Mouse (Mus musculus) G1E (cell line): ENCODE results near the gene Ttll4. TPM values are rescaled to one million over a fixed set of nuclear protein-coding genes. Genes with fewer than 3 reads are reported as not detected.

Source experiments
- ATAC-seq: 2 replicates; pipeline ENCODE4 v1.8.0; 2016; ENCODE audit warnings: mild to moderate bottlenecking; ENCODE audit not compliant: insufficient number of reproducible peaks, poor library complexity, low FRiP score, severe bottlenecking; ENCODE audit errors: extremely low read depth
- DNase-seq: peaks from one replicate; pipeline ENCODE4 v3.0.0; 2012; ENCODE audit warnings: low spot score
- H3K27me3 ChIP-seq: 2 replicates; pipeline ENCODE4 v1.6.1; 2012; ENCODE audit warnings: mild to moderate bottlenecking, low read length, inconsistent platforms; ENCODE audit not compliant: insufficient read depth
- H3K36me3 ChIP-seq: replicated peaks from 2 replicates; pipeline ENCODE3; 2012; ENCODE audit warnings: mild to moderate bottlenecking, inconsistent platforms
- H3K4me1 ChIP-seq: 2 replicates; pipeline ENCODE4 v1.6.1; 2012; ENCODE audit warnings: low read depth, low read length, inconsistent platforms, mixed read lengths; ENCODE audit not compliant: insufficient read depth
- H3K4me3 ChIP-seq: 2 replicates; pipeline ENCODE4 v1.5.1; 2012; ENCODE audit warnings: low read depth, mild to moderate bottlenecking, inconsistent platforms, low read length, moderate library complexity, mixed read lengths
- H3K9me3 ChIP-seq: replicated peaks from 2 replicates; pipeline ENCODE4 v1.6.1; 2012; ENCODE audit warnings: inconsistent platforms
- CTCF ChIP-seq: IDR thresholded peaks from 2 replicates; pipeline ENCODE4 v1.5.1; 2012; ENCODE audit warnings: low read depth, low read length, inconsistent platforms, mixed read lengths
- GATA1 ChIP-seq: IDR thresholded peaks from 2 replicates; pipeline ENCODE4 v1.6.1; 2012; ENCODE audit warnings: borderline replicate concordance, low read length, inconsistent platforms, mixed read lengths
- GATA2 ChIP-seq: IDR thresholded peaks from 2 replicates; pipeline ENCODE4 v1.6.1; 2012; ENCODE audit warnings: low read depth, low read length, inconsistent platforms, borderline replicate concordance
- POLR2AphosphoS5 ChIP-seq: IDR thresholded peaks from 2 replicates; pipeline ENCODE4 v1.6.1; 2012; ENCODE audit warnings: low read depth, low read length, inconsistent platforms; ENCODE audit not compliant: insufficient replicate concordance
- TAL1 ChIP-seq: conservative IDR thresholded peaks from 2 replicates; pipeline ENCODE4 v1.6.1; 2012; ENCODE audit warnings: low read depth, low read length, inconsistent platforms, mixed read lengths
- polyA plus RNA-seq: library from polyadenylated mRNA; stranded (reverse); fragments of >175 nt; gene quantifications from 2 replicates; pipeline ENCODE4 v1.2.3, GENCODE M21; 2012
- total RNA-seq, 2 experiments: library from RNA; stranded (forward) in 1 of 2; stranded (reverse) in 1 of 2; fragments of 200-1000 nt in 1 of 2; fragments of >200 nt in 1 of 2; fragmentation: Nextera tagmentation in 1 of 2; gene quantifications; 2 replicates each; pipeline ENCODE4 v1.2.3; 2014 to 2017

Ttll4 gene
- total and polyA plus RNA-seq, 3 experiments = 21.2 to 68.5 (median 44.4) TPM

DNA sequence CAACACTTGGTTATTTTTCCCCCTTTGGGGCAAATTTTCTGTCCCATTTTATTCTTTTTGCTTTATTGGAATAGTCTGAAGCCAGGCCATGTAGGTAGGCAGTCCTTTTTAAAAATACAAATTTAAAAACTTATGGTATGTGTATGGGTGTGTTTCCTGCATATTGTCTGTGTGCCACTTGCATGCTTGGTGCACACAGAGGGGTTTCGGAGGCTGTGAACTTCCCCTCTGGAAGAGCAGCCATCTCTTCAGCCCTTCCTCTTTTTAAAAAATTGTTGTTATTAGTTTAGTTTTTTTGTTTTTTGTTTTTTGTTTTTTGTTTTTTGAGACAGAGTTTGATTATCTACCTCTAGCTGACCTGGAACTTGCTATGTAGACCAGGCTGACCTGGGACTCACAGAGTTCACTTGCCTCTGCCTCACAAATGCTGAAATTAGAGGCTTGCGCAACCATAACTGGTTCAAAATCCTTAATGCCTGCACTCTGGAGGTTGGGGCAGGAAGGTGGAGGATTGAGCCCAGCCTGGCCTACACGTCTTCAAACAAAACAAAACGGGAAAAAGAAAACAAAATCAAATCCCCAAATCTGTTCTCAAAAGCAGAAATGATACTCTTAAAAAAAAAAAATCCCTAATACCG lies 51.0 kb downstream of the Ttll4 start:
- DNase-seq (no peak), ATAC-seq (no peak)
- Histone ChIP-seq H3K27me3 (peaks cover 25% of the 10 kb centered on the region), H3K36me3 (no peaks in the 10 kb centered on the region), H3K4me3 (no peak overlapping the region), H3K4me1 (no peaks in the 10 kb centered on the region; the same call in 1 of the 2 replicates), H3K9me3 (no peaks in the 10 kb centered on the region)
- TF ChIP-seq CTCF = no peak
- no peak for TF ChIP-seq TAL1
- no peak for TF ChIP-seq GATA1
- no peak for TF ChIP-seq POLR2AphosphoS5
- no peak for TF ChIP-seq GATA2

DNA sequence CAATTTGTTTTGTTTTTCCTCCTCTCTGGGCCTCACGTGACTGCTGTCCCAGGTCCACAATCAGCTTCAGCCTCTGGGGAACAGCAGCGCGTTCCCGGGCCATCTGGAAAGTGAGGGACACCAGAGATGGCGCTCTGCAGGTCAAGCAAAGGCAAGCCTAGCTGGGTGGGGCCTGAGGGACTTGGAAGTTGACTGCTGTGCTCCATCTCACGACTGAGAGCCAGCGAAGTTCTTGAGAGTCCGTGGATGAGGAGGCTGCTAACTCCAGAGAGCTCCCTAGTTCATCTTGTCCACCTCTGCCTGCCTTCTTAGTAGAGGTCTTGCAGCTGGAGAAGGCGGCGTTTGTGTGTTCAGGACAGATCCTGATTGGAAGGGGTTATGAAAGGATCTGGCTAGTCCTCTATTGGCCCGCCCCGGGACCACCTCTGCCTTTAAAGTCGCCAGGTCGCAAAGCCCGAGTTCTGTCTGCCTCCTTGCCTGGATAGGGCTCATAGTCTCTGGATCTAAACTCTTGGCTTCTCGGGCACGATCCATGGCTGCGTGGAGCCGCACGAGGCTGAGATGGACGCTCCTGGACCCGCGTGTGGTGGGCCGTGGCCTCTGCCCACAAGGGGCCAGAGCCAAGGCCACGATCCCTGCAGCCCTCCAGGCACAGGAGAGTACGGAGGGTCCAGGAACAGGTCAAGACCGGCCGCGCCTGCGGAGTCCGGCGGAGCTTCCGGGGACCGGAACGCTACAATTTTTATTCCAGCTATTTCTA lies 51.7 kb downstream of the Ttll4 start, which contains the start of gene Cyp27a1:
Gene Cyp27a1 (plus strand): TSS at position 476 of the 760 bp plus-strand sequence.
- Histone ChIP-seq H3K27me3 (peaks cover 25% of the 10 kb centered on the region), H3K4me1 (no peaks in the 10 kb centered on the region; the same call in 1 of the 2 replicates), H3K4me3 (no peak within 1 kb of the TSS), H3K36me3 (no peaks in the 10 kb centered on the region), H3K9me3 (no peaks in the 10 kb centered on the region)
- ATAC-seq = no peak
- no peak for DNase-seq
- TF ChIP-seq GATA1 (no peak), TAL1 (no peak), GATA2 (no peak), CTCF (no peak), POLR2AphosphoS5 (no peak)

DNA sequence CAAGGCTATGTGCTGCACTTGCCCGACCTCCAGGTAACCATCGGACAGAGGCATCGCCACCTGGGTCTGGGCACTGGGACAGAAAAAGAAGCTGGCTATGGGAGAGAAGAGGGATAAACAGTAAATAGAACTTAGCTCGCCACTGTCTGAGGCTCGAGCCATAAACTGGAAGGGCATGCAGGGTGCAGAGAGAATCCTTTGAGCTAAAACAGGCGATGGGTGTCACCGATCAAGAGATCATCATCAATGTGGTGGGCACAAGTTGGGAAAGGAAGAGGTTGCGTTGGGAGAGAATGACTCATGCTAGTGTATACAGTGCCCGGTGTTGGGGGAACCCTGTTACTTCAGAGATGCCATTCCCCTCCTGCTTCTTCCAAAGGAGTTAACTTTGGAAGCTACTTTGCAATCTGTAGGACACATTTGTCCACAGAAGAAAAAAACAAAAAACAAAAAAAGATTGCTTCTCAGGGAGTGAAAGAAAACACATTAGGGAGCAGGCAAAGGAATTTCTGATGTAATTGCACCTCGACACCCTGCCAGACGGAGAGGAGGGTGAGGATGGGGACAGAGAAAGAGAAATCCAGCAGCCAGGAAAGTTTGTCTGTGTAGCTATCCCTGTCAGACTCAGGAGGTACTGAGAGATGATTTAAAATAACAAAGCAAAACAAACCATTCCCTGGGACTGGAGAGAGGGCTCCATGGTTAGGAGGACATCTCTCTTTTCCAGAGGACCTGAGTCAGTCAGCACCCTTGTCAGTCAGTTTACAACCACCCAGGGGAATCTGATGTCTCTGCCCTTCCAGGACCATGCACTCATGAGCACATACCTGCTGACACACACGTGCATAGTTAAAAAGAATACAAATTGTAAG lies 52.5 kb downstream of the Ttll4 start:
- peaks cover 27% of the 10 kb centered on the region for H3K27me3 ChIP-seq
- ATAC-seq = no peak

DNA sequence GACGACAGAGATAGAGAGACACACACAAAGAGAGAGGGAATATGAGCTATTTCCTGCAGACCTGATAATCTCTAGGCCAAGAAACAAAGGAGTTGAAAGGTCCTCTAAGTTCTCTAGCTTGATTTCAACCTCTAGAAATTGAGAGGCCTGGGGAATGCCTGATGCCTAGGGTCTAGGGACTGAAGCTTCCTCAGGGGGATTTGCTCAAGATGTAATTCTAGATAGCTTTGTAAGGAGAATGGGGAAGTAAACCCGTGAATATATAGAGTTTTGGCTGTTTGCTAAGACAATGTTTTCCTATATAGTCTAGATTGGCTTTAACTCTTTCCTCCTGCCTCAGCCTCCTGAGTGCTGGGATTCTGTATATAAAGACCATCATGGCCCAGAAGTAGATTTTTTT lies 53.4 kb downstream of the Ttll4 start:
- no peak overlapping the region for H3K4me3 ChIP-seq
- ATAC-seq = no peak
- TF ChIP-seq POLR2AphosphoS5 = no peak
- no peak for TF ChIP-seq GATA1
- no peak for TF ChIP-seq GATA2
- TF ChIP-seq CTCF = no peak
- no peak for TF ChIP-seq TAL1
- H3K4me1 ChIP-seq = no peaks in the 10 kb centered on the region; the same call in 1 of the 2 replicates
- peaks cover 25% of the 10 kb centered on the region for H3K27me3 ChIP-seq
- no peak for DNase-seq
- no peaks in the 10 kb centered on the region for H3K9me3 ChIP-seq
- no peaks in the 10 kb centered on the region for H3K36me3 ChIP-seq

More for the DNA sequence above, 52.5 kb downstream of the Ttll4 start:
- H3K9me3 ChIP-seq = no peaks in the 10 kb centered on the region
- no peaks in the 10 kb centered on the region; the same call in 1 of the 2 replicates for H3K4me1 ChIP-seq
- TF ChIP-seq TAL1 = no peak
- TF ChIP-seq CTCF = no peak
- no peak for TF ChIP-seq GATA2
- no peak for TF ChIP-seq POLR2AphosphoS5
- no peak for TF ChIP-seq GATA1
- DNase-seq = no peak
- no peaks in the 10 kb centered on the region for H3K36me3 ChIP-seq
- no peak overlapping the region for H3K4me3 ChIP-seq

DNA sequence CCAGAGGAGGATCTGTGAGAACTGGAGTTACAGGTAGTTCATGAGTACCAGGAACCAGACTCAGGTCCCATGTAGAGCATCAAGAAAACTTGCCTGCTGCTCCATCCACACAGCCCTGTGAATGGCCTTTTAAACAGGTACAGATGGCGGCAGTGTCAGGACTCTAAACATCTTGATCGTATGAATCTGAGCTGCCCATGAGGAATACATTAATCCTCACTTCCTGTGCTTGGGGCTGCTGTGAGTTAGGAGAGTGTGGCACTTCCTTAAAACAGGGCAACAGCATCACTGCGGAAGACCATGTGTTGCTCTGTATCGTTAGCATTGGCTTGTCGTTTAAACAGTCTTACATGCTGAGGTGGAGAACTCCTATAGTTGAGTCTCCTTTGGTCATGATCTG lies 53.9 kb downstream of the Ttll4 start:
- no peaks in the 10 kb centered on the region for H3K9me3 ChIP-seq
- no peak for DNase-seq
- no peaks in the 10 kb centered on the region for H3K36me3 ChIP-seq
- peaks cover 25% of the 10 kb centered on the region for H3K27me3 ChIP-seq
- no peaks in the 10 kb centered on the region; the same call in 1 of the 2 replicates for H3K4me1 ChIP-seq
- no peak for ATAC-seq
- TF ChIP-seq GATA2 = no peak
- no peak for TF ChIP-seq TAL1
- TF ChIP-seq POLR2AphosphoS5 = no peak
- TF ChIP-seq GATA1 = no peak
- H3K4me3 ChIP-seq = no peak overlapping the region

DNA sequence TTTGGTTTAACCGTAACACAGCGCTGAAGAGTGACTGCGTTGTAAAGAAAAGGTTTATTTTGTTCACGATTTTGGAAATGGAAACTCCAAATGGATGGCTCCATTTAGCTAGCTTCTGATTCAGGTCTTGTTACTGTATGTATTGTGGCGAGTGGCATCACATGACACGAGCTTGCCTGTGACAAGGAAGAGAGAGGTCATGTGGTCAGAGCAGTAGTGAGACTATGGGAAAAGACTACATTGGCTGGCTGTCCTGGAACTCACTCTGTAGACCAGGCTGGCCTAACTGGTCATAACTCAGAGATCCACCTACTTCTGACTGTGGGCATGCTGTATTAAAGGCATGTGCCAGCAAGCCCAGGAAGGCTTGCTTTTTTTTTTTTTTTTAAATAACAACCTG lies 54.3 kb downstream of the Ttll4 start:
- H3K27me3 ChIP-seq = peaks cover 25% of the 10 kb centered on the region
- ATAC-seq = no peak

More for the DNA sequence above, 54.3 kb downstream of the Ttll4 start:
- TF ChIP-seq TAL1 (no peak), POLR2AphosphoS5 (no peak), CTCF (no peak), GATA1 (no peak), GATA2 (no peak)
- H3K9me3 ChIP-seq = no peaks in the 10 kb centered on the region
- no peak overlapping the region for H3K4me3 ChIP-seq
- no peaks in the 10 kb centered on the region; the same call in 1 of the 2 replicates for H3K4me1 ChIP-seq
- no peaks in the 10 kb centered on the region for H3K36me3 ChIP-seq
- no peak for DNase-seq
